In the genomic region with DNA sequence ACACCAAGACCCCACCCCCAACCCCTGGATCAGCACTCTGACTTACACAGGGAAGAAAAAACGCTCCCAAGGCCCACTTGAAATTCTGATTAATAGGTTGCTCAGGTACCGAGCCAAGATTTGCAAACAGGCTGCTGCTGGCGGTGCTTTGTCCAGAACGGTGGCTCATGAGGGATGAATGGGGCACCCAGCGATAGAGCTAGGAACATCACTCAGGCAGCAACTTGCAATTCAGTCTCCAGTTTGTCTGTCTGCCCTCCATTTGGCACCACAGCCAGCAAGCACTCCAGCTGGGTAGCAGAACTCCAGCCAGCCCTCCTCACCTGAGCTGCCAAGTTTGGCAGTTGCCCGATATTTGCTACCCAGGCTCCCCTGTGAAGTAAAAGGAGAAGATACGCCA, we compare ENCODE assay signal across 13 mouse cellular contexts.
A peak's percentile ranks its signal among the peaks of the same experiment; 100 is the strongest.
DNase-seq lines count a peak whose midpoint lies in the region; ATAC-seq lines count a peak whose summit lies in the region.
"Had no signal": no experiment of that assay in that cellular context is flagged by ENCODE, and none has a peak within 500 bp of the region (broad histone marks: within the 10 kb centered on the region; RNA-seq: fewer than 3 reads in every experiment).

No protein-coding gene starts in this region.

- H3K27me3 ChIP-seq in embryonic facial prominence, embryonic 14.5 days (replicated peaks; ENCODE audit: control insufficient read depth, insufficient read depth, low read length), result no peaks in the 10 kb centered on the region
- no peaks in the 10 kb centered on the region for H3K27me3 ChIP-seq in hindbrain, embryonic 13.5 days
- no peaks in the 10 kb centered on the region for H3K27me3 ChIP-seq in neural tube, embryonic 12.5 days (replicated peaks)
- H3K27me3 ChIP-seq: megakaryocyte, embryonic 14.5 days had no signal

- intact Hi-C loops in heart, postnatal 36 days (cut with DNase I), result no loop called here

- no peak overlapping the region for H3K9ac ChIP-seq in embryonic facial prominence, embryonic 14.5 days (ENCODE audit: low read depth, low read length)
- H3K9ac ChIP-seq in hindbrain, embryonic 13.5 days, result no peak overlapping the region
- no peak overlapping the region for H3K9ac ChIP-seq in neural tube, embryonic 12.5 days

- peaks cover 4% of the 10 kb centered on the region for H3K4me1 ChIP-seq in embryonic facial prominence, embryonic 14.5 days (ENCODE audit: control insufficient read depth, insufficient read depth, low read length)
- H3K4me1 ChIP-seq in hindbrain, embryonic 13.5 days (replicated peaks), result peaks cover 18% of the 10 kb centered on the region
- peaks cover 19% of the 10 kb centered on the region for H3K4me1 ChIP-seq in neural tube, embryonic 12.5 days

- no peak for ATAC-seq in embryonic facial prominence, embryonic 14.5 days (ENCODE audit: low read depth)
- ATAC-seq in hindbrain, embryonic 13.5 days (ENCODE audit: low FRiP score), result peak; percentile 40
- peak; percentile 33 for ATAC-seq in neural tube, embryonic 12.5 days (ENCODE audit: low FRiP score, low read depth)
- ATAC-seq in monocyte, adult 5-6 weeks (replicated peaks; ENCODE audit: insufficient number of reproducible peaks, low FRiP score, low TSS enrichment, poor library complexity, severe bottlenecking), result no peak

- H3K4me3 ChIP-seq in embryonic facial prominence, embryonic 14.5 days (ENCODE audit: low read depth, low read length), result no peak overlapping the region
- H3K4me3 ChIP-seq in hindbrain, embryonic 13.5 days, result no peak overlapping the region
- H3K4me3 ChIP-seq in neural tube, embryonic 12.5 days, result no peak overlapping the region
- H3K4me3 ChIP-seq: megakaryocyte, embryonic 14.5 days had no signal

- no peaks in the 10 kb centered on the region for H3K9me3 ChIP-seq in embryonic facial prominence, embryonic 14.5 days (ENCODE audit: control insufficient read depth, low read length)
- H3K9me3 ChIP-seq in hindbrain, embryonic 13.5 days, result no peaks in the 10 kb centered on the region
- no peaks in the 10 kb centered on the region for H3K9me3 ChIP-seq in neural tube, embryonic 12.5 days

- DNase-seq in gastrocnemius, adult 18-20 months (ENCODE audit: low spot score), result peak; percentile 58
- DNase-seq in gastrocnemius, postnatal 4 days (ENCODE audit: low spot score in 2 of 2), result no peak
- no peak for DNase-seq in embryonic facial prominence, embryonic 14.5 days (ENCODE audit: low spot score)
- DNase-seq in heart, postnatal 36 days, result no peak
- DNase-seq in T-cell, adult 2 months (ENCODE audit: low spot score), result no peak
- DNase-seq: adrenal gland, postnatal 36 days; kidney, adult 9 months; right cerebral cortex, postnatal 25 days; thymus, postnatal 36 days had no signal

- H3K27ac ChIP-seq in embryonic facial prominence, embryonic 14.5 days (replicated peaks; ENCODE audit: low read depth, low read length), result peak overlapping the region; percentile 68
- H3K27ac ChIP-seq in hindbrain, embryonic 13.5 days, result 0 out of 2 replicates have a peak overlapping the region, but pooled peaks have one; percentile 31
- no peak overlapping the region for H3K27ac ChIP-seq in neural tube, embryonic 12.5 days

- no peaks in the 10 kb centered on the region for H3K36me3 ChIP-seq in embryonic facial prominence, embryonic 14.5 days (ENCODE audit: control insufficient read depth, insufficient read depth, low read length)
- H3K36me3 ChIP-seq in hindbrain, embryonic 13.5 days, result no peaks in the 10 kb centered on the region
- no peaks in the 10 kb centered on the region for H3K36me3 ChIP-seq in neural tube, embryonic 12.5 days

- H3K4me2 ChIP-seq in embryonic facial prominence, embryonic 14.5 days (ENCODE audit: low read depth, low read length), result no peak overlapping the region
- peak overlapping the region; percentile 20; the same call in 1 of the 2 replicates for H3K4me2 ChIP-seq in hindbrain, embryonic 13.5 days
- H3K4me2 ChIP-seq in neural tube, embryonic 12.5 days (replicated peaks), result peak overlapping the region; percentile 38; the same call in 1 of the 2 replicates

- WGBS in embryonic facial prominence, embryonic 14.5 days, result 56% methylated on average over 7 of the region's 7 CpGs
- 33% methylated on average over 7 of the region's 7 CpGs for WGBS in hindbrain, embryonic 13.5 days
- 31% methylated on average over 7 of the region's 7 CpGs for WGBS in neural tube, embryonic 12.5 days

Comparison
In these comparisons a context has a peak if more than half of its experiments do, and no peak if none do; other contexts are left out.
1. ATAC-seq: peak in hindbrain, embryonic 13.5 days (single experiment) and neural tube, embryonic 12.5 days (single experiment); none in embryonic facial prominence, embryonic 14.5 days (single experiment) and monocyte, adult 5-6 weeks (single experiment).